Mouse (Mus musculus) limb, embryonic 15.5 days (tissue): Measurements from ENCODE around the gene En2. TPM values are rescaled to one million over a fixed set of nuclear protein-coding genes. Genes with fewer than 3 reads are reported as not detected.
A peak's percentile ranks its signal among the peaks of the same experiment; 100 is the strongest.

Source experiments
- ATAC-seq: fragments of 200-750 bp; cut with Nextera tagmentation; 2 replicates; pipeline ENCODE4 v1.8.0; 2017; ENCODE audit warnings: low read depth, moderate TSS enrichment; ENCODE audit not compliant: insufficient number of reproducible peaks, low FRiP score, low TSS enrichment
- H3K27ac ChIP-seq: fragments of 300-500 bp; sonication (generic); 2 replicates; pipeline ENCODE4 v1.5.1; 2015; ENCODE audit warnings: moderate library complexity, mild to moderate bottlenecking, inconsistent platforms
- H3K27me3 ChIP-seq: fragments of 300-500 bp; sonication (generic); 2 replicates; pipeline ENCODE4 v1.6.1; 2015; ENCODE audit warnings: inconsistent platforms
- H3K36me3 ChIP-seq: fragments of 300-500 bp; sonication (generic); 2 replicates; pipeline ENCODE4 v1.6.1; 2015; ENCODE audit warnings: inconsistent platforms
- H3K4me1 ChIP-seq: fragments of 300-500 bp; sonication (generic); 2 replicates; pipeline ENCODE4 v1.6.1; 2015; ENCODE audit warnings: inconsistent platforms
- H3K4me2 ChIP-seq: fragments of 300-500 bp; sonication (generic); 2 replicates; pipeline ENCODE4 v1.6.1; 2015; ENCODE audit warnings: mild to moderate bottlenecking, inconsistent platforms
- H3K4me3 ChIP-seq: fragments of 300-500 bp; sonication (generic); 2 replicates; pipeline ENCODE4 v1.5.1; 2015; ENCODE audit warnings: mild to moderate bottlenecking, inconsistent platforms
- H3K9ac ChIP-seq: fragments of 300-500 bp; sonication (generic); 2 replicates; pipeline ENCODE4 v1.6.1; 2015; ENCODE audit warnings: inconsistent platforms
- H3K9me3 ChIP-seq: fragments of 300-500 bp; sonication (generic); 2 replicates; pipeline ENCODE4 v1.6.1; 2016; ENCODE audit warnings: inconsistent platforms
- WGBS: fragments of 180-500 bp; shearing (Covaris S2); methylation state at CpG from one replicate; pipeline ENCODE4 v1.1.7; 2015; 5-methylcytosine and 5-hydroxymethylcytosine counted together
- polyA plus RNA-seq: library from polyadenylated mRNA; unstranded; fragments of >200 nt; fragmentation: Nextera tagmentation; extraction: Ambion mirVana; gene quantifications from 2 replicates; pipeline ENCODE4 v1.2.1, GENCODE M21; 2015

En2 gene
- polyA plus RNA-seq, 1 experiment from 2014 or later = not detected

GRCm38 (mm10) chr5:28199089-28199873, 33.8 kb downstream of the En2 start:
- Histone ChIP-seq H3K4me3 (no peak overlapping the region), H3K9me3 (no peaks in the 10 kb centered on the region), H3K27me3 (peaks cover 16% of the 10 kb centered on the region; the same call in 1 of the 2 replicates), H3K36me3 (no peaks in the 10 kb centered on the region), H3K4me2 (no peak overlapping the region), H3K4me1 (no peaks in the 10 kb centered on the region), H3K9ac (no peak overlapping the region), H3K27ac (no peak overlapping the region)
- no peak for ATAC-seq
- WGBS = 46% methylated on average over 7 of the region's 7 CpGs

DNA sequence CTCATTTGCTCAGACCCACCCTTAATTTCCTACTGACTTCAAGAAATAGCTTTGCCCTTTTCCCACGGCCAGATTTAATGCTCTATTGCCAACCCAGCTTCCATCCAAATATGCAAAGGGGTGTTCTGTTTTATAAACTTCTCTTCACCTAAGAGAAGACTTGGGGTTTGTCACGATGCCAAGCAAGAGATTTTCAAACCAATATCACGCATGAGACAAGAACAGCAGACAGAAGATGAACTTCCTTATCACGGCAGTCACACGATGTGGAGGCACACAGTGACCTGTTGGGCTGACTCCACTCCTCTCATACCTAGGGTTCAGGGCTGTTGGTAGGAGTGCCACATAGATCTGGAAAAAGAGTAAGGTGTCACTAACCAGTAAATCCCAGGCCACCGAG, 37.6 kb downstream of the En2 start:
- H3K27me3 ChIP-seq = peaks cover 40% of the 10 kb centered on the region
- no peaks in the 10 kb centered on the region for H3K9me3 ChIP-seq
- no peak overlapping the region for H3K4me2 ChIP-seq
- H3K36me3 ChIP-seq = no peaks in the 10 kb centered on the region
- no peak for ATAC-seq
- no peak overlapping the region for H3K9ac ChIP-seq
- WGBS = 76% methylated on average over 6 of the region's 6 CpGs
- H3K4me1 ChIP-seq = no peaks in the 10 kb centered on the region
- no peak overlapping the region for H3K4me3 ChIP-seq
- no peak overlapping the region for H3K27ac ChIP-seq

DNA sequence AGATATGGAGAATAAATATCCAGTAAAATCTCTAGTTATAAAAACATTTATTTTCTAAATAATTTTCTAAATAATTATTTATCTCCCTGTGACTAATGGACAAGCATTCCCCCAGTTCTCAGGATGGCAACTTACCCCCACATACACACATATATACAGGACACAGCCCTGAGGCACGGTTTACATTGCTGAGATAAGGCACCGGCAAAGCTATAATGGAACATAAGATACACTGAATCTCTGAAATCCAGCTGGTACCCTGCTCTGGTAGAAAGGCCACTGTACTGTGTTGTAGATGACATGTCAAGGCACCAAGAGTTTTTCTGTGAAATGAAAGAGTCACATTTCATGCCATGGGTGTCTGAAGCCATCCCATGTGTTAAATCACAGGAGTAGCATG, 39.2 kb downstream of the En2 start:
- no peak for ATAC-seq
- Histone ChIP-seq H3K4me1 (peaks cover 3% of the 10 kb centered on the region), H3K4me3 (no peak overlapping the region), H3K9me3 (no peaks in the 10 kb centered on the region), H3K27ac (no peak overlapping the region), H3K4me2 (no peak overlapping the region), H3K9ac (no peak overlapping the region), H3K36me3 (no peaks in the 10 kb centered on the region), H3K27me3 (peaks cover 56% of the 10 kb centered on the region)
- WGBS = 79% methylated on average over 2 of the region's 2 CpGs

DNA sequence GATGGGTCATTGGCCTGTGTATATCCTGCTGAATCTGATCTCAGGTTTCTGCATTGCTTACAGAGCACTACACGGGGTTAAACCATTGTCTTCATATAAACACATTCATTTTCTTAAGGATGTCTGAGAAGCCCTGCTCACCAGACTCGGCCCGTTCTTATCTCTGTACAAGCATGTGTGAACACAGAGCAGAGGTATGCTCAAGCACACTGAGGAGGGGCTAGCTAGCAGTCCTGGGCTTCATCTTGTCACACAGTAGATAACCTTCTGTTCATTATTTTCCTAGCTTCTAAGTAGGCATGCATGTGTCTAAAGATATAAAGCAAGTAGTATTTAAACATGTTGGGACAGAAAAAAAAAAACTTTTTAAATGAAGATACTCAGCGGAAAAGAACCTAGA, 41.0 kb downstream of the En2 start:
- WGBS = 54% methylated on average over 4 of the region's 4 CpGs

GRCm38 (mm10) chr5:28207043-28207442, 41.5 kb downstream of the En2 start:
- peaks cover 9% of the 10 kb centered on the region for H3K4me1 ChIP-seq
- H3K9ac ChIP-seq = no peak overlapping the region
- no peak overlapping the region for H3K27ac ChIP-seq
- H3K4me3 ChIP-seq = no peak overlapping the region
- no peaks in the 10 kb centered on the region for H3K9me3 ChIP-seq
- H3K36me3 ChIP-seq = no peaks in the 10 kb centered on the region
- peaks cover 80% of the 10 kb centered on the region for H3K27me3 ChIP-seq
- ATAC-seq = no peak
- 68% methylated on average over 4 of the region's 4 CpGs for WGBS
- no peak overlapping the region for H3K4me2 ChIP-seq

More for the DNA sequence above, 41.0 kb downstream of the En2 start:
- Histone ChIP-seq H3K4me2 (no peak overlapping the region), H3K27me3 (peaks cover 74% of the 10 kb centered on the region), H3K27ac (no peak overlapping the region), H3K4me1 (peaks cover 9% of the 10 kb centered on the region), H3K36me3 (no peaks in the 10 kb centered on the region), H3K9ac (no peak overlapping the region), H3K9me3 (no peaks in the 10 kb centered on the region), H3K4me3 (no peak overlapping the region)
- ATAC-seq = no peak

DNA sequence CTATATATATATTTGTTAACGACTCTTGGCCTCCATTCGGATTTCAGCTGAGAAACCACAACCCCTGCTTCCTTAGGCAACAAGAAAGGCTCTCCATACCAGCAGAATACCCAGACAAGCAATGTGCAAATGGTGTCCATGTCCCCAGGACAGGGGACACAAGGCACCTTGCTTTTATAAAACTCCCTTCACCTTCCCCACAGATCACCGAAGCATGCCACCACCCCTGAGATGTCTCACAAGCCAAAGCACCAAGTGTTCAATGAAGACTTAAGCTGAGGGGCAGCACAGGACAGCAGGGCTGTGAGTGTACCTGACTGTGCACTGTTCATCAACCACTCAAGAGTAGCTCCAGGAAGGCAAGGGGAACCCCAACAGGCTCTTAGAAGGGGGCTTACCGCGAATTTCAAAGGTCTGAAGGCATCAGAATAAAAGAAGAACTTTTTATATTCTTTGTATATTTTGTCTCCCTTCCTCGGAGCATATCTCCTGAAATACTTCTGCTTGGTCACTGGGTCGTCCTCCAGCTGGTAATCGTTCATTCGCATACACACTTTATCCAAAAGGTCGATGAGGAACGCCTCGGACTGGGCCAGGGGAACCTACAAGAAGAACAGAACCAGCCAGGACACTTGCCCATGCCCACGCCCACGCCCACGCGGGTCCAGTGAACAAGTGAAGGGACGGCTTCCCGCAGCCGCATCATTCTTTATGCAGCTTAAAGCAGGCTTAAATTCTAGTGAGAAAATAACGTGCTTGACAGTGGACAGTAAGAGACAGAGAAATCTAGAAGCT, 43.4 kb downstream of the En2 start:
- ATAC-seq = no peak
- H3K4me3 ChIP-seq = no peak overlapping the region

GRCm38 (mm10) chr5:28209549-28210431, 44.3 kb downstream of the En2 start:
- under 1% methylated on average over 80 of the region's 80 CpGs for WGBS
- H3K9ac ChIP-seq = no peak overlapping the region
- H3K4me2 ChIP-seq = peak overlapping the region; percentile 51
- H3K27ac ChIP-seq = no peak overlapping the region
- H3K4me1 ChIP-seq = peaks cover 9% of the 10 kb centered on the region
- peak overlapping the region; percentile 28 for H3K4me3 ChIP-seq
- H3K27me3 ChIP-seq = peaks cover 86% of the 10 kb centered on the region
- no peak for ATAC-seq
- H3K36me3 ChIP-seq = no peaks in the 10 kb centered on the region
- no peaks in the 10 kb centered on the region for H3K9me3 ChIP-seq

More for the DNA sequence above, 43.4 kb downstream of the En2 start:
- Histone ChIP-seq H3K27me3 (peaks cover 84% of the 10 kb centered on the region), H3K9me3 (no peaks in the 10 kb centered on the region), H3K4me1 (peaks cover 9% of the 10 kb centered on the region), H3K4me2 (no peak overlapping the region), H3K27ac (no peak overlapping the region), H3K36me3 (no peaks in the 10 kb centered on the region), H3K9ac (no peak overlapping the region)
- WGBS = 12% methylated on average over 20 of the region's 20 CpGs

DNA sequence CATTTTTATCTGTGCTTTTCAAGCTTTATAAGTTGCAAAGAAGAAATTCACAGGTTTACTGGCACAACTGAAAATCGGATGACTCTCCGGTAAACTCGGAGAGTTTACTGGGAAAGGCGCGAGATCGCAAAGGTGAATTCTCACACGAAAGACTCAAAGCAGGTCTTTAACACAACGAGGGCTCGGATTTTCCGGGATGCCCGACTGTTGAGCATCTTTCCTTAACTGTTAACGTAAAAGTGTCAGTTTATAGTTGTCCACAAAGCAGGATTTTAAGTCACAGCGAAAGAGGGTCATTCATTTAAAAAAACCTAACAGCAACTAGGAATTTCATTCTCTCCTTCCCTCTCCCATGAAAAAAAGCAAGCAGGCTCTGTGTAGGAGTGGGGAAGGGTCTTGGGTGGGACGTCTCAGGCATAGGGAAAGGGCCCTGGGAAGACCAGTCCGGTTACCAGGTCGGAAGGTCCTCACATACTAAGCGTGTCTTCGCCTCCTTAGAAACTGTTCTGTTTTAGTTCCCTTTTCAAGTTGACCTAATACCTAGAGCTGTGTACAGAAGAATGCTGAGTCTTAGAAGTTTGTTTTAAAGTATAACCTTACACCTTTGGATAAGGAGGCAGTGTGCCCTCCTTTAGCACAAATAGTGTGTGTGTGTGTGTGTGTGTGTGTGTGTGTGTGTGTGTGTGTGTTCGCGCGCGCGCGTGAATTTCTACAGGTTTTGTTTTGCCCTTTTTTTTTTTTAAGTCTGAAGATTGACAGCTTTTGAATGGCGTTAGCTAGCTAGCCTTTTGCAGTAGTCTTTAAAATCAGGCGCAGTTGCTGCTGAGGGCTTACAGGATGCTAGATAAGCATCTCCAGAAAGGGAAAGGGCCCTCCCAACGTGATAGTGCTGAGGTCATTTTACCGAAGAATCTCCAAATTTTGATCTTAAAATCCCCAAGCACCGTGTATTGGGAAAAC, 45.4 kb downstream of the En2 start:
- peaks cover 9% of the 10 kb centered on the region for H3K4me1 ChIP-seq
- no peak overlapping the region for H3K27ac ChIP-seq
- ATAC-seq = no peak
- no peak overlapping the region for H3K4me3 ChIP-seq
- H3K27me3 ChIP-seq = peaks cover 89% of the 10 kb centered on the region
- no peaks in the 10 kb centered on the region for H3K36me3 ChIP-seq
- H3K4me2 ChIP-seq = no peak overlapping the region
- no peak overlapping the region for H3K9ac ChIP-seq
- no peaks in the 10 kb centered on the region for H3K9me3 ChIP-seq
- WGBS = 1% methylated on average over 29 of the region's 29 CpGs

GRCm38 (mm10) chr5:28211651-28212310, 46.3 kb downstream of the En2 start:
- H3K9ac ChIP-seq = no peak overlapping the region

GRCm38 (mm10) chr5:28213441-28213840, 47.9 kb downstream of the En2 start:
- no peak for ATAC-seq
- 57% methylated on average over 2 of the region's 2 CpGs for WGBS

More at GRCm38 (mm10) chr5:28211651-28212310, 46.3 kb downstream of the En2 start:
- no peak for ATAC-seq
- Histone ChIP-seq H3K27ac (no peak overlapping the region), H3K27me3 (peaks cover 85% of the 10 kb centered on the region), H3K9me3 (no peaks in the 10 kb centered on the region), H3K4me1 (peaks cover 9% of the 10 kb centered on the region), H3K4me3 (no peak overlapping the region), H3K4me2 (no peak overlapping the region), H3K36me3 (no peaks in the 10 kb centered on the region)
- 4% methylated on average over 15 of the region's 15 CpGs for WGBS

More at GRCm38 (mm10) chr5:28213441-28213840, 47.9 kb downstream of the En2 start:
- no peak overlapping the region for H3K4me2 ChIP-seq
- H3K9me3 ChIP-seq = no peaks in the 10 kb centered on the region
- no peak overlapping the region for H3K27ac ChIP-seq
- H3K27me3 ChIP-seq = peaks cover 73% of the 10 kb centered on the region
- H3K4me1 ChIP-seq = peaks cover 9% of the 10 kb centered on the region
- no peak overlapping the region for H3K4me3 ChIP-seq
- no peak overlapping the region for H3K9ac ChIP-seq
- no peaks in the 10 kb centered on the region for H3K36me3 ChIP-seq
